In the genomic region with DNA sequence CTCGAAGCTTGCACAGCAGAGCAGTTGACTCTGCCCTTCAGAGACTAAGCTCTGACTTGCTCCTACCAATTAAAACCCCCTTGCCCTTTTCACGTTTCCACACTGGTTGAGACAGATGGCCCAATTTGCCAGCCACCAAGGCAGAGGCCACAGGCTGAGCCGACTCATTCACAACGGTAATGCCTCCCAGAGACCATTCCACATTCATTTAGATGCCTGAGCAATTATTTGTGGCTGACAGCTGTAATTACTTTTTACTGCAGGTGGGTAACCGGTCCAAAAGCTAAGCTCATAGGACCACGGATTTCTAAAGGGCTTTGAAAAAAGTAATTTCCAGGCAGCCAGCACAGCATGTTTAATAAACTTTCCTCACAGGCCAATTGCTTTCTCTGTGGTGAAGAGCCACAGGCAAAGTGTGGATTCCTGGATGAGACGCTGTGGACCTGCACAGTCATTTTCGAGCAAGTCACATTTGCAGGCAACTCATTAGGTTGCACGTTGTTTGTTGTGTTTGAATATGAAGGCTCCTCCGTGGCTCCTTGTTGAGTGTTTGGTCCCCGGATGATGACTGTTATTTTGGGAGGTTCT, we compare ENCODE assay signal across 16 mouse cellular contexts. TPM values are rescaled to one million over a fixed set of nuclear protein-coding genes. Genes with fewer than 3 reads are reported as not detected.
DNase-seq lines count a peak whose midpoint lies in the region; ATAC-seq lines count a peak whose summit lies in the region.
"Had no signal": no experiment of that assay in that cellular context is flagged by ENCODE, and none has a peak within 500 bp of the region (broad histone marks: within the 10 kb centered on the region; RNA-seq: fewer than 3 reads in every experiment).

No protein-coding gene starts in this region.

- peak; percentile 71 for DNase-seq in forebrain, embryonic 14.5 days (ENCODE audit: low spot score)
- DNase-seq in limb, embryonic 10.5 days (ENCODE audit: low spot score), result peak; percentile 54
- DNase-seq in cerebellum, adult 8-10 months, result no peak
- DNase-seq in layer of hippocampus, adult 18-20 months (ENCODE audit: low spot score in 2 of 2), result no peak
- no peak for DNase-seq in thymus, adult 18-20 months
- DNase-seq: cerebellum, adult 9-11 months; heart, postnatal 36 days; kidney, adult 9 months; left cerebral cortex, postnatal 4 days; lung, adult 2 months; right cerebral cortex, postnatal 4 days had no signal

- 46% methylated on average over 11 of the region's 11 CpGs for WGBS in midbrain, embryonic 13.5 days
- 38% methylated on average over 11 of the region's 11 CpGs for WGBS in midbrain, embryonic 15.5 days
- 22% methylated on average over 11 of the region's 11 CpGs for WGBS in forebrain, embryonic 14.5 days
- WGBS in limb, embryonic 10.5 days, result 37% methylated on average over 11 of the region's 11 CpGs
- WGBS in neural tube, embryonic 15.5 days, result 17% methylated on average over 11 of the region's 11 CpGs

- H3K9ac ChIP-seq in midbrain, embryonic 13.5 days (replicated peaks), result no peak overlapping the region
- no peak overlapping the region for H3K9ac ChIP-seq in midbrain, embryonic 15.5 days
- H3K9ac ChIP-seq in forebrain, embryonic 14.5 days (ENCODE audit: low read length), result no peak overlapping the region
- no peak overlapping the region for H3K9ac ChIP-seq in neural tube, embryonic 15.5 days (replicated peaks)

- no peak overlapping the region for H3K4me2 ChIP-seq in midbrain, embryonic 13.5 days (replicated peaks)
- no peak overlapping the region for H3K4me2 ChIP-seq in midbrain, embryonic 15.5 days
- no peak overlapping the region for H3K4me2 ChIP-seq in forebrain, embryonic 14.5 days (ENCODE audit: low read length)
- no peak overlapping the region for H3K4me2 ChIP-seq in neural tube, embryonic 15.5 days

- H3K27me3 ChIP-seq in midbrain, embryonic 13.5 days, result no peaks in the 10 kb centered on the region
- no peaks in the 10 kb centered on the region for H3K27me3 ChIP-seq in midbrain, embryonic 15.5 days (replicated peaks)
- no peaks in the 10 kb centered on the region for H3K27me3 ChIP-seq in forebrain, embryonic 14.5 days (replicated peaks; ENCODE audit: control insufficient read depth, insufficient read depth, low read length)
- H3K27me3 ChIP-seq in limb, embryonic 10.5 days (ENCODE audit: low read depth, poor library complexity, severe bottlenecking), result no peaks in the 10 kb centered on the region
- no peaks in the 10 kb centered on the region for H3K27me3 ChIP-seq in neural tube, embryonic 15.5 days (replicated peaks)

- peaks cover 21% of the 10 kb centered on the region; the same call in 1 of the 2 replicates for H3K4me1 ChIP-seq in midbrain, embryonic 13.5 days (replicated peaks)
- H3K4me1 ChIP-seq in midbrain, embryonic 15.5 days, result peaks cover 5% of the 10 kb centered on the region; the same call in 1 of the 2 replicates
- 0 out of 2 replicates have a peak, but pooled peaks cover 3% of the 10 kb centered on the region for H3K4me1 ChIP-seq in forebrain, embryonic 14.5 days (ENCODE audit: control insufficient read depth, insufficient read depth, low read length)
- peaks cover 50% of the 10 kb centered on the region for H3K4me1 ChIP-seq in limb, embryonic 10.5 days
- H3K4me1 ChIP-seq in neural tube, embryonic 15.5 days, result peaks cover 19% of the 10 kb centered on the region; the same call in 1 of the 2 replicates
- H3K4me1 ChIP-seq: heart, embryonic 10.5 days had no signal

- H3K9me3 ChIP-seq in midbrain, embryonic 13.5 days, result no peaks in the 10 kb centered on the region
- no peaks in the 10 kb centered on the region for H3K9me3 ChIP-seq in midbrain, embryonic 15.5 days
- no peaks in the 10 kb centered on the region for H3K9me3 ChIP-seq in forebrain, embryonic 14.5 days (replicated peaks; ENCODE audit: control insufficient read depth, low read length)
- no peaks in the 10 kb centered on the region for H3K9me3 ChIP-seq in limb, embryonic 10.5 days (replicated peaks)
- H3K9me3 ChIP-seq in neural tube, embryonic 15.5 days (replicated peaks), result no peaks in the 10 kb centered on the region
- H3K9me3 ChIP-seq: heart, embryonic 10.5 days had no signal

- no peak overlapping the region for H3K4me3 ChIP-seq in midbrain, embryonic 13.5 days (replicated peaks)
- H3K4me3 ChIP-seq in midbrain, embryonic 15.5 days, result no peak overlapping the region
- no peak overlapping the region for H3K4me3 ChIP-seq in forebrain, embryonic 14.5 days (ENCODE audit: low read depth, low read length)
- no peak overlapping the region for H3K4me3 ChIP-seq in limb, embryonic 10.5 days
- no peak overlapping the region for H3K4me3 ChIP-seq in neural tube, embryonic 15.5 days (replicated peaks)
- H3K4me3 ChIP-seq: heart, embryonic 10.5 days had no signal

- ATAC-seq in midbrain, embryonic 13.5 days, result peak; percentile 68
- ATAC-seq in midbrain, embryonic 15.5 days (replicated peaks), result no peak
- ATAC-seq in forebrain, embryonic 14.5 days, result peak; percentile 75
- ATAC-seq in neural tube, embryonic 15.5 days (ENCODE audit: low FRiP score), result peak; percentile 84

- H3K27ac ChIP-seq in midbrain, embryonic 13.5 days, result peak overlapping the region; percentile 44; the same call in 1 of the 2 replicates
- H3K27ac ChIP-seq in midbrain, embryonic 15.5 days, result no peak overlapping the region
- no peak overlapping the region; the same call in 1 of the 2 replicates for H3K27ac ChIP-seq in forebrain, embryonic 14.5 days (ENCODE audit: low read depth, low read length)
- H3K27ac ChIP-seq in limb, embryonic 10.5 days, result peak overlapping the region; percentile 74
- peak overlapping the region; percentile 23; the same call in 1 of the 2 replicates for H3K27ac ChIP-seq in neural tube, embryonic 15.5 days (replicated peaks)
- H3K27ac ChIP-seq: heart, embryonic 10.5 days; stomach, postnatal 0 days had no signal

- H3K36me3 ChIP-seq in midbrain, embryonic 13.5 days, result no peaks in the 10 kb centered on the region
- H3K36me3 ChIP-seq in midbrain, embryonic 15.5 days (replicated peaks), result no peaks in the 10 kb centered on the region
- H3K36me3 ChIP-seq in forebrain, embryonic 14.5 days (ENCODE audit: control insufficient read depth, insufficient read depth, low read length), result no peaks in the 10 kb centered on the region
- no peaks in the 10 kb centered on the region for H3K36me3 ChIP-seq in limb, embryonic 10.5 days
- H3K36me3 ChIP-seq in neural tube, embryonic 15.5 days, result no peaks in the 10 kb centered on the region
- H3K36me3 ChIP-seq: heart, embryonic 10.5 days had no signal

RNA-seq across cellular contexts. Expression of a gene that starts 17.1 kb away (rescaled TPM):
- polyA plus RNA-seq in midbrain, embryonic 13.5 days (2015; fragmentation: Nextera tagmentation; extraction: Ambion mirVana), result 14.2 and 14.3 TPM in 2 replicates
- 12.2 and 14.1 TPM in 2 replicates for polyA plus RNA-seq in midbrain, embryonic 15.5 days (2015; fragmentation: Nextera tagmentation; extraction: Ambion mirVana)
- 12.5 and 13.1 TPM in 2 replicates for polyA plus RNA-seq in forebrain, embryonic 14.5 days (2014; fragmentation: Nextera tagmentation; extraction: Ambion mirVana)
- 15.5 and 16.3 TPM in 2 replicates for polyA plus RNA-seq in limb, embryonic 10.5 days (2016; fragmentation: Nextera tagmentation; extraction: Ambion mirVana)
- 10.4 and 11.8 TPM in 2 replicates for polyA plus RNA-seq in neural tube, embryonic 15.5 days (2015; fragmentation: Nextera tagmentation; extraction: Ambion mirVana)
- total RNA-seq in layer of hippocampus, adult 18-20 months (2021), result 10 to 100 TPM; 16.8 to 17.4 TPM

RNA-seq across cellular contexts. Expression of a gene that starts 22.7 kb away (rescaled TPM):
- polyA plus RNA-seq in midbrain, embryonic 13.5 days (2015; fragmentation: Nextera tagmentation; extraction: Ambion mirVana), result 2,058 and 2,203 TPM in 2 replicates
- polyA plus RNA-seq in midbrain, embryonic 15.5 days (2015; fragmentation: Nextera tagmentation; extraction: Ambion mirVana), result 2,307 and 2,436 TPM in 2 replicates
- polyA plus RNA-seq in forebrain, embryonic 14.5 days (2014; fragmentation: Nextera tagmentation; extraction: Ambion mirVana), result 2,256 and 2,267 TPM in 2 replicates
- polyA plus RNA-seq in limb, embryonic 10.5 days (2016; fragmentation: Nextera tagmentation; extraction: Ambion mirVana), result 1,121 and 1,290 TPM in 2 replicates
- 2,749 and 3,020 TPM in 2 replicates for polyA plus RNA-seq in neural tube, embryonic 15.5 days (2015; fragmentation: Nextera tagmentation; extraction: Ambion mirVana)
- 1,000 to 10,000 TPM; 2,031 to 2,127 TPM for total RNA-seq in layer of hippocampus, adult 18-20 months (2021)

Comparison
In these comparisons a context has a peak if more than half of its experiments do, and no peak if none do; other contexts are left out.
1. H3K27ac ChIP-seq: peak in midbrain, embryonic 13.5 days (single experiment), limb, embryonic 10.5 days (single experiment) and neural tube, embryonic 15.5 days (single experiment); none in midbrain, embryonic 15.5 days (single experiment) and forebrain, embryonic 14.5 days (single experiment).
2. DNase-seq: peak in forebrain, embryonic 14.5 days (single experiment) and limb, embryonic 10.5 days (single experiment); none in cerebellum, adult 8-10 months (single experiment), layer of hippocampus, adult 18-20 months (0 of 2) and thymus, adult 18-20 months (0 of 2).